Mouse (Mus musculus) erythroid progenitor cell, adult 5-6 weeks (primary cell): ENCODE measurements around the gene Gm9046. TPM values are rescaled to one million over a fixed set of nuclear protein-coding genes. Genes with fewer than 3 reads are reported as not detected.
"Not testable (repeated sequence)": the region's sequence is repeated elsewhere in the genome, so short reads cannot be mapped to it uniquely, and the experiment has no call there.

Experiments
- ATAC-seq: replicated peaks from 2 replicates; pipeline ENCODE4 v1.8.0; 2016; ENCODE audit warnings: moderate number of reproducible peaks, mild to moderate bottlenecking, moderate TSS enrichment, inconsistent platforms; ENCODE audit not compliant: poor library complexity, low FRiP score, severe bottlenecking
- total RNA-seq, 2 experiments: library from RNA; stranded (forward) in 1 of 2; stranded (reverse) in 1 of 2; fragments of 150-400 nt in 1 of 2; fragments of 186-747, 209-891 nt in 1 of 2; gene quantifications; 2 replicates each; pipeline versions ENCODE4 v1.2.3 to v1.2.4; 2015 to 2017; ENCODE audit warnings: low replicate concordance in 2 of 2

Gm9046 gene
- total RNA-seq (2015; ENCODE audit: low replicate concordance): not detected in 2 replicates
- not detected in 2 replicates for total RNA-seq (2017; ENCODE audit: low replicate concordance)

- ATAC-seq: not testable (repeated sequence)
Measured at GRCm38 (mm10) chr10:118343155-118343554, at the start of gene Gm9046. Gene Gm9046, minus strand, starts transcription at chr10:118343255.

DNA sequence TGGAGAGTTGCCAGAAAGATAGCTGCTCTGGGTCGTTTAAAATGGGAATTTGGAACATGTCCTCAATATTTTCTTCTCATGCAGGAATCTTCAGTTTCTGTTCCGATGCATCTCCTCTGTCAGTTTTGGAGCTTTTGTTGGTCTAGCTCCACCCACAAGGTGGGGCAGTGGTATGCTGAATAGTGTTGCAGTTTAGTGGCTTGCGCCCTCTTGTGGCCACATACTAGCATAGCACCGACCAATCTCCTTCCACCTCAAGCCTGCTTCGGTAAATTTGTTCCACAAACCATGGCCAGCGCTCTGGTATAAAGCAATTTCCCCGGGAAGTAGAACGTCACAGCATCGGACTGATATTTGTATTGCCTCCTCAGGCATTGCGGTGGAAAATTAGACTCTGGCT, 27.4 kb upstream of the Gm9046 start:
- no peak; the same call in 1 of the 2 replicates for ATAC-seq

DNA sequence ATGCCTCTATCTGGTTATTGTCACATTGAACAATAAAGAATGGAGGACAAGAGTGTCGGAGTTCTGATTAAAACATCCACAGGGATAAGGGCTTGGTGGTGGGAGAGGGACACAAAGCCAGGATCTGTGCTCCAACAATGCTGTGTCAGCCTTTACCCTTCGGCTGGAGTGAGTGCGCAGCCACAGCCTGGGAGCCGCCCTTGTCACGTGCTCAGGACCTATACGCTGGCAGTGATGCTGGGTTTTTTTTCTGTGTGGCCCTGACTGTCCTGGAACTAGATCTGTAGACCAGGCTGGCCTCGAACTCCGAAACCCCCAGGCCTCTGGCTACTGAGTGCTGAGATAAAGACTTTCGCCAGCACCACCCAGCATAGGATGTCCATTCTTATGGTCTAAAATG, 26.5 kb upstream of the Gm9046 start:
- ATAC-seq: no peak

DNA sequence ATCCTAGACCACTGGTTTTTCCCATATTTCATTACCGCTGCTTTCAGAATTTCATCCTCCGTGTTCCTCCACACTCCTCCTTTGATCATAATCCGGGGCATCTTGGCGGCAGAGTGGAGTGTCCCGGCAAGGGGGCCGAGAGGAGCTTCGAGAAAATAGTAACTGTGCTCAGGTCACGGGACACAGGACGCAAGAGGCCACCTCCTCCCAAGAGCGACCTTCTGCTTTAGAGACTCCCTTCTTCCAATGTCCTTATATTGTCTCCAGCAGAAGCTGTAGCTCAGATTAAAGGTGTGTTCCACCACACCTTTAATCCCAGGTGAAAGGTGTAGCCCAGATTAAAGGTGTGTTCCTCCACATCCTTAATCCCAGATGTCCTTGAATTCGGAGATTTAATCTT, 10.9 kb upstream of the Gm9046 start, which contains the start of gene Gm9049:
Gene Gm9049 (minus strand): TSS at position 101 of the 400 bp plus-strand sequence.
- not testable (repeated sequence) for ATAC-seq

DNA sequence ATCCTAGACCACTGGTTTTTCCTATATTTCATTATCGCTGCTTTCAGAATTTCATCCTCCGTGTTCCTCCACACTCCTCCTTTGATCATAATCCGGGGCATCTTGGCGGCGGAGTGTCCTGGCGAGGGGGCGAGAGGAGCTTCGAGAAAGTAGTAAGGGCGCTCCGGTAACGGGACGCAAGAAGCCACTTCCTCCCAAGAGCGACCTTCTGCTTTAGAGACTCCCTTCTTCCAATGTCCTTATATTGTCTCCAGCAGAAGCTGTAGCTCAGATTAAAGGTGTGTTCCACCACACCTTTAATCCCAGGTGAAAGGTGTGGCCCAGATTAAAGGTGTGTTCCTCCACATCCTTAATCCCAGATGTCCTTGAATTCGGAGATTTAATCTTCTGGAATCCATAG, 5.5 kb upstream of the Gm9046 start, which contains the start of gene Gm9048:
Gene Gm9048 (minus strand): TSS at position 101 of the 400 bp plus-strand sequence.
- not testable (repeated sequence) for ATAC-seq

- not testable (repeated sequence) for ATAC-seq
Measured at GRCm38 (mm10) chr10:118337731-118338130, 5.3 kb downstream of the Gm9046 start, which contains the start of gene Gm9045. Gene Gm9045, minus strand, starts transcription at chr10:118337831.

GRCm38 (mm10) chr10:118332308-118332707, 10.7 kb downstream of the Gm9046 start, which contains the start of gene Gm9044:
Gene Gm9044, minus strand, starts transcription at chr10:118332408.
- not testable (repeated sequence) for ATAC-seq

DNA sequence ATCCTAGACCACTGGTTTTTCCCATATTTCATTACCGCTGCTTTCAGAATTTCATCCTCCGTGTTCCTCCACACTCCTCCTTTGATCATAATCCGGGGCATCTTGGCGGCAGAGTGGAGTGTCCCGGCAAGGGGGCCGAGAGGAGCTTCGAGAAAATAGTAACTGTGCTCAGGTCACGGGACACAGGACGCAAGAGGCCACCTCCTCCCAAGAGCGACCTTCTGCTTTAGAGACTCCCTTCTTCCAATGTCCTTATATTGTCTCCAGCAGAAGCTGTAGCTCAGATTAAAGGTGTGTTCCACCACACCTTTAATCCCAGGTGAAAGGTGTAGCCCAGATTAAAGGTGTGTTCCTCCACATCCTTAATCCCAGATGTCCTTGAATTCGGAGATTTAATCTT, 16.2 kb downstream of the Gm9046 start, which contains the start of gene Gm9040:
Gene Gm9040 (minus strand): TSS at position 101 of the 400 bp plus-strand sequence.
- ATAC-seq: not testable (repeated sequence)

GRCm38 (mm10) chr10:118319024-118319423, 24.0 kb downstream of the Gm9046 start:
- ATAC-seq: no peak

GRCm38 (mm10) chr10:118302133-118302532, 40.9 kb downstream of the Gm9046 start:
- ATAC-seq: not testable (repeated sequence)

DNA sequence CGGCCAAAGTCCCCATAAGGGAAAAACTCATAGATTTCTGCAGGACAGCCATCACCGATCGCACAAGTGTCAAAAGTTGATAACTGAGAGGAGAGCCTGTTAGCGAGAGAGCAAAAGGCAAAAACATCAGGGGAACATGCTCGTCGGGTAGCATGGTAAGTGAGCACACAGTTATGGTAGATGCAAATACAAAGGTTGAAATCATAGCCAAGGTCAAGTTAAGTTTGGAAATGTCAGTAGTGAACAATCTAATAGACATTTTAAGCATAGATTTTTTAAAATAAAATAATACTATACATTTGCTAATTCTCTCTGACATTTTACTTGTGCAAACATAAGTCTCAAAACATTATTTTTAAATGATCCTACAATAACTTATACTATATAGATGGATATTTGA, 48.1 kb downstream of the Gm9046 start, which contains the start of gene Iltifb:
Gene Iltifb (minus strand): TSS at position 101 of the 400 bp plus-strand sequence.
- no peak for ATAC-seq

Other genes with a start within 250 kb of the Gm9046 start
- gene Mdm1, start 201.4 kb downstream of the Gm9046 start, total RNA-seq (2015; ENCODE audit: low replicate concordance): 8.0 and 12.3 TPM in 2 replicates
- 30.4 and 41.5 TPM in 2 replicates for gene Mdm1, start 201.4 kb downstream of the Gm9046 start, total RNA-seq (2017; ENCODE audit: low replicate concordance)
- gene Il22, start 138.3 kb downstream of the Gm9046 start, total RNA-seq (2015; ENCODE audit: low replicate concordance): not detected in 2 replicates
- not detected in 2 replicates for gene Il22, start 138.3 kb downstream of the Gm9046 start, total RNA-seq (2017; ENCODE audit: low replicate concordance)
- gene Gm32717, start 102.5 kb downstream of the Gm9046 start, total RNA-seq (2015; ENCODE audit: low replicate concordance): not detected in 2 replicates
- gene Gm32717, start 102.5 kb downstream of the Gm9046 start, total RNA-seq (2017; ENCODE audit: low replicate concordance): not detected in 2 replicates
- gene Gm32802, start 84.6 kb downstream of the Gm9046 start, total RNA-seq (2015; ENCODE audit: low replicate concordance): not detected in 2 replicates
- not detected in 2 replicates for gene Gm32802, start 84.6 kb downstream of the Gm9046 start, total RNA-seq (2017; ENCODE audit: low replicate concordance)
- gene Iltifb, start 48.2 kb downstream of the Gm9046 start, total RNA-seq (2015; ENCODE audit: low replicate concordance): not detected in 2 replicates
- not detected in 2 replicates for gene Iltifb, start 48.2 kb downstream of the Gm9046 start, total RNA-seq (2017; ENCODE audit: low replicate concordance)
- gene Gm9040, start 16.3 kb downstream of the Gm9046 start, total RNA-seq (2015; ENCODE audit: low replicate concordance): not detected in 2 replicates
- gene Gm9040, start 16.3 kb downstream of the Gm9046 start, total RNA-seq (2017; ENCODE audit: low replicate concordance): not detected in 2 replicates
- not detected in 2 replicates for gene Gm9044, start 10.8 kb downstream of the Gm9046 start, total RNA-seq (2015; ENCODE audit: low replicate concordance)
- gene Gm9044, start 10.8 kb downstream of the Gm9046 start, total RNA-seq (2017; ENCODE audit: low replicate concordance): not detected in 2 replicates
- gene Gm9045, start 5.4 kb downstream of the Gm9046 start, total RNA-seq (2015; ENCODE audit: low replicate concordance): not detected in 2 replicates
- not detected in 2 replicates for gene Gm9045, start 5.4 kb downstream of the Gm9046 start, total RNA-seq (2017; ENCODE audit: low replicate concordance)
- gene Gm9048, start 5.4 kb upstream of the Gm9046 start, total RNA-seq (2015; ENCODE audit: low replicate concordance): not detected in 2 replicates
- gene Gm9048, start 5.4 kb upstream of the Gm9046 start, total RNA-seq (2017; ENCODE audit: low replicate concordance): not detected in 2 replicates
- gene Gm9049, start 10.8 kb upstream of the Gm9046 start, total RNA-seq (2015; ENCODE audit: low replicate concordance): not detected in 2 replicates
- gene Gm9049, start 10.8 kb upstream of the Gm9046 start, total RNA-seq (2017; ENCODE audit: low replicate concordance): not detected in 2 replicates
- not detected in 2 replicates for gene Ifng, start 97.8 kb upstream of the Gm9046 start, total RNA-seq (2015; ENCODE audit: low replicate concordance)
- 0.26 TPM in 1 of 2 replicates, not detected in the other for gene Ifng, start 97.8 kb upstream of the Gm9046 start, total RNA-seq (2017; ENCODE audit: low replicate concordance)